Mouse (Mus musculus): ENCODE data around the gene Syne4. TPM values are rescaled to one million over a fixed set of nuclear protein-coding genes. Genes with fewer than 3 reads are reported as not detected.
A peak's percentile ranks its signal among the peaks of the same experiment; 100 is the strongest.

Syne4 gene
- polyA plus RNA-seq, 1 experiment from 2014 or later = 65.2 TPM

DNA sequence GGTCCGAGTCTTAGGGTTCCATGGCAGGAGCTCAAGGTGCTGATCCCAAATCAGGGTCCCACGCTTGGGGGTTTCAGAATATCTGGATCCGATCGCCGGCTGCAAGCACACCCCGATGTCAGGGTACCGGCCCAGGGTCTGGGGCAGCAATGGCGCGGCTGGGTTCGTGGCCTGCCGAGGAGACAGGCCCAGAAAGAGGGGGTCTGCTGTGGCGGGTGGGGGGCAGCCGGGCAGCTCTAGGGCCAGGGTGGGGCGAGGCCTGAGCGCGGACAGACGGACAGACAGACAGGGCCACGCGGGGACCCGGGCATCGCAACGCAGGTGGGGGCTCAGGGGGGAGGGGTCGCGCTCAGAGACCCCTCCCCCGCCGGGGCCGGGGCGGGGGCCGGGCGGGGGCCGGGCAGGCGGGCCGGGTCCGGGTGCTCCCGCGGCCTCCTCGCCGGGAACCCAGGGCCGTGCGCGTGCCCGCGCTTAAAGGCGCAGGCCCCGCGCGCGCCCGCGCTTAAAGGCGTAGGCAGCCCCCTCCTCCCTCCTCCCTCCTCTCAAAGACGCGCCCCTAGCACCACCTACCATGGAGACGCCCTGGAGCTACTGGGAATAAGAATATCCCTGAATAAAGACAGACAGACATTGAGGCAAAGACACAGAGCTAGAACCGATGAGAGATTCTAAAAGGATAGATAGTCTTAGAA is 48.2 kb downstream of the Syne4 start, which contains the start of gene Lrfn3:
Lrfn3 (minus strand) TSS at position 121 of the 692 bp plus-strand sequence.
- peak; percentile 43; the same call in 1 of the 2 replicates for ATAC-seq (ENCODE audit: insufficient read depth, low FRiP score, low read depth)
- Histone ChIP-seq H3K27ac (peak within 1 kb of the TSS; percentile 26; the same call in 1 of the 2 replicates), H3K9me3 (no peaks in the 10 kb centered on the region), H3K4me2 (peak within 1 kb of the TSS; percentile 73), H3K4me3 (replicated peaks) (peak within 1 kb of the TSS; percentile 62), H3K9ac (peak within 1 kb of the TSS; percentile 62), H3K4me1 (peaks cover 32% of the 10 kb centered on the region), H3K27me3 (replicated peaks) (no peaks in the 10 kb centered on the region), H3K36me3 (no peaks in the 10 kb centered on the region)
- WGBS = 4% methylated on average over 20 of the region's 55 CpGs

DNA sequence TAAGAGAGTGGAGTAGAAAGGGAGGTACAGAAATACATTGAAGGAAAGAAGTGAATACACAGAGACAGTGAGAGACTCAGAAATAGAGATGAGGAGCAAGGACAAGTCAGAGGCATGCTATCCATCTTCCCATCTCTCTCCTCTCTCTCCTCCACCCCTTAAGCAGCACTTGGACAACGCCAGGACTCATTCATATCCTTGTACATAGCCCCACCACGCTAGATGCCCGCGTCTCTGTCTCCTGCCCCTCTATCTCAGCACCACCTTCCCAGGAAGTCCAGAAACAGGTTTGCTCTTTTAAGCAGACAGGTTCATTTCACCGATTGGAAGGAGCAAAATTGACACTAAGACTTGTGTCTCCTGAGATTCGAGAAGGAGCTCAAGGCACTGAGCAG is 48.7 kb downstream of the Syne4 start:
- 60% methylated on average over 6 of the region's 6 CpGs for WGBS
- Histone ChIP-seq H3K4me2 (peak overlapping the region; percentile 73), H3K36me3 (no peaks in the 10 kb centered on the region), H3K27ac (no peak overlapping the region), H3K4me1 (peaks cover 32% of the 10 kb centered on the region), H3K9ac (no peak overlapping the region), H3K27me3 (replicated peaks) (no peaks in the 10 kb centered on the region), H3K9me3 (no peaks in the 10 kb centered on the region), H3K4me3 (replicated peaks) (peak overlapping the region; percentile 62)
- ATAC-seq (ENCODE audit: insufficient read depth, low FRiP score, low read depth) = no peak

DNA sequence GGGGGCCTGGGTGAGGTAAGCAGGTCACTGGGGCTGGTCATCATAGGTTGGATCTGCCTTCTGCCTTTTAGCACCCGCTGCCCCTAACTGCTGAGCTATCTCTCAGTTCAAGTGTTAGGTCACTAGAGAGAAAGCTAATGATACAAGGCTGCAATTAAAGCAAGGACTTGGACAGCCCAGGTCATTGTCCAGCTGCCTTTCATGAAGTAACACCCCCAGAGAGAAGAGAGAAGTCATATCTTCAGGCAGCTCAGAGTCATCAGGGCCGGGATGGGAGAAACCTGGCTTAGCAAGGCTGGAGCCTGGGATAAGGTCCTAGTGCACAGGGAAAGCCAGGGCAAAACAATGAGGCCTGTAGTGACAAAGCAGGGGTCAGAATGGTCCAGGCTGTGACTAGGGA is 52.9 kb downstream of the Syne4 start:
- H3K36me3 ChIP-seq = no peaks in the 10 kb centered on the region
- H3K9ac ChIP-seq = no peak overlapping the region
- H3K9me3 ChIP-seq = no peaks in the 10 kb centered on the region
- no peak overlapping the region for H3K4me3 ChIP-seq (replicated peaks)
- no peak overlapping the region for H3K4me2 ChIP-seq
- 80% methylated on average over 2 of the region's 2 CpGs for WGBS
- peaks cover 9% of the 10 kb centered on the region; the same call in 1 of the 2 replicates for H3K4me1 ChIP-seq
- ATAC-seq (ENCODE audit: insufficient read depth, low FRiP score, low read depth) = no peak
- H3K27me3 ChIP-seq (replicated peaks) = no peaks in the 10 kb centered on the region
- H3K27ac ChIP-seq = no peak overlapping the region

Other genes with a start within 250 kb of the Syne4 start
- gene Zfp82, start 241.9 kb upstream of the Syne4 start, polyA plus RNA-seq (2015; fragmentation: Nextera tagmentation; extraction: Ambion mirVana) = 4.1 and 4.7 TPM in 2 replicates
- gene Gm26920, start 224.4 kb upstream of the Syne4 start, polyA plus RNA-seq (2015; fragmentation: Nextera tagmentation; extraction: Ambion mirVana) = 1.3 and 1.6 TPM in 2 replicates
- gene Zfp566, start 224.3 kb upstream of the Syne4 start, polyA plus RNA-seq (2015; fragmentation: Nextera tagmentation; extraction: Ambion mirVana) = 6.7 and 8.3 TPM in 2 replicates
- gene Zfp260, start 220.0 kb upstream of the Syne4 start, polyA plus RNA-seq (2015; fragmentation: Nextera tagmentation; extraction: Ambion mirVana) = 96.7 and 106 TPM in 2 replicates
- 8.8 and 10.4 TPM in 2 replicates for gene Zfp382, start 192.9 kb upstream of the Syne4 start, polyA plus RNA-seq (2015; fragmentation: Nextera tagmentation; extraction: Ambion mirVana)
- gene Zfp146, start 145.1 kb upstream of the Syne4 start, polyA plus RNA-seq (2015; fragmentation: Nextera tagmentation; extraction: Ambion mirVana) = 15.0 and 18.0 TPM in 2 replicates
- 13.8 and 22.0 TPM in 2 replicates for gene Cox7a1, start 130.7 kb upstream of the Syne4 start, polyA plus RNA-seq (2015; fragmentation: Nextera tagmentation; extraction: Ambion mirVana)
- 106 and 111 TPM in 2 replicates for gene Capns1, start 116.0 kb upstream of the Syne4 start, polyA plus RNA-seq (2015; fragmentation: Nextera tagmentation; extraction: Ambion mirVana)
- 129 and 139 TPM in 2 replicates for gene Polr2i, start 82.9 kb upstream of the Syne4 start, polyA plus RNA-seq (2015; fragmentation: Nextera tagmentation; extraction: Ambion mirVana)
- gene Tbcb, start 82.5 kb upstream of the Syne4 start, polyA plus RNA-seq (2015; fragmentation: Nextera tagmentation; extraction: Ambion mirVana) = 138 and 158 TPM in 2 replicates
- gene Ovol3, start 79.1 kb upstream of the Syne4 start, polyA plus RNA-seq (2015; fragmentation: Nextera tagmentation; extraction: Ambion mirVana) = not detected in 2 replicates
- 0.62 and 0.65 TPM in 2 replicates for gene Thap8, start 34.7 kb upstream of the Syne4 start, polyA plus RNA-seq (2015; fragmentation: Nextera tagmentation; extraction: Ambion mirVana)
- 5.3 and 6.5 TPM in 2 replicates for gene Wdr62, start 34.4 kb upstream of the Syne4 start, polyA plus RNA-seq (2015; fragmentation: Nextera tagmentation; extraction: Ambion mirVana)
- gene Clip3, start 23.1 kb upstream of the Syne4 start, polyA plus RNA-seq (2015; fragmentation: Nextera tagmentation; extraction: Ambion mirVana) = 23.2 and 26.6 TPM in 2 replicates
- gene Alkbh6, start 6.1 kb upstream of the Syne4 start, polyA plus RNA-seq (2015; fragmentation: Nextera tagmentation; extraction: Ambion mirVana) = 63.2 and 72.3 TPM in 2 replicates
- 2.4 and 2.6 TPM in 2 replicates for gene E130208F15Rik, start 6.9 kb downstream of the Syne4 start, polyA plus RNA-seq (2015; fragmentation: Nextera tagmentation; extraction: Ambion mirVana)
- 14.3 and 16.1 TPM in 2 replicates for gene Sdhaf1, start 9.1 kb downstream of the Syne4 start, polyA plus RNA-seq (2015; fragmentation: Nextera tagmentation; extraction: Ambion mirVana)
- 4.9 and 5.6 TPM in 2 replicates for gene Lrfn3, start 48.0 kb downstream of the Syne4 start, polyA plus RNA-seq (2015; fragmentation: Nextera tagmentation; extraction: Ambion mirVana)
- 71.6 and 84.5 TPM in 2 replicates for gene Tyrobp, start 99.0 kb downstream of the Syne4 start, polyA plus RNA-seq (2015; fragmentation: Nextera tagmentation; extraction: Ambion mirVana)
- gene Hcst, start 105.0 kb downstream of the Syne4 start, polyA plus RNA-seq (2015; fragmentation: Nextera tagmentation; extraction: Ambion mirVana) = 1.4 and 2.0 TPM in 2 replicates
- gene Nfkbid, start 106.9 kb downstream of the Syne4 start, polyA plus RNA-seq (2015; fragmentation: Nextera tagmentation; extraction: Ambion mirVana) = 2.5 and 2.6 TPM in 2 replicates
- gene Aplp1, start 130.7 kb downstream of the Syne4 start, polyA plus RNA-seq (2015; fragmentation: Nextera tagmentation; extraction: Ambion mirVana) = 38.6 and 46.5 TPM in 2 replicates
- 4.7 and 6.0 TPM in 2 replicates for gene Kirrel2, start 142.9 kb downstream of the Syne4 start, polyA plus RNA-seq (2015; fragmentation: Nextera tagmentation; extraction: Ambion mirVana)
- gene Nphs1, start 143.5 kb downstream of the Syne4 start, polyA plus RNA-seq (2015; fragmentation: Nextera tagmentation; extraction: Ambion mirVana) = 3.7 and 5.7 TPM in 2 replicates
- 3.8 and 5.0 TPM in 2 replicates for gene Prodh2, start 178.8 kb downstream of the Syne4 start, polyA plus RNA-seq (2015; fragmentation: Nextera tagmentation; extraction: Ambion mirVana)
- 7.3 and 8.7 TPM in 2 replicates for gene Arhgap33, start 220.3 kb downstream of the Syne4 start, polyA plus RNA-seq (2015; fragmentation: Nextera tagmentation; extraction: Ambion mirVana)
- 49.6 and 51.0 TPM in 2 replicates for gene Hspb6, start 237.4 kb downstream of the Syne4 start, polyA plus RNA-seq (2015; fragmentation: Nextera tagmentation; extraction: Ambion mirVana)
- 11.1 and 13.5 TPM in 2 replicates for gene Proser3, start 237.5 kb downstream of the Syne4 start, polyA plus RNA-seq (2015; fragmentation: Nextera tagmentation; extraction: Ambion mirVana)
- 55.0 and 66.3 TPM in 2 replicates for gene Lin37, start 245.0 kb downstream of the Syne4 start, polyA plus RNA-seq (2015; fragmentation: Nextera tagmentation; extraction: Ambion mirVana)
- 82.5 and 85.7 TPM in 2 replicates for gene U2af1l4, start 248.5 kb downstream of the Syne4 start, polyA plus RNA-seq (2015; fragmentation: Nextera tagmentation; extraction: Ambion mirVana)
- 11.1 and 11.5 TPM in 2 replicates for gene Gm49396, start 248.5 kb downstream of the Syne4 start, polyA plus RNA-seq (2015; fragmentation: Nextera tagmentation; extraction: Ambion mirVana)
- 135 and 138 TPM in 2 replicates for gene Psenen, start 248.8 kb downstream of the Syne4 start, polyA plus RNA-seq (2015; fragmentation: Nextera tagmentation; extraction: Ambion mirVana)